Mouse (Mus musculus) heart, embryonic 15.5 days (tissue): ENCODE data around the gene Acbd5. TPM values are rescaled to one million over a fixed set of nuclear protein-coding genes. Genes with fewer than 3 reads are reported as not detected.

Experiments
- ATAC-seq: fragments of 200-750 bp; cut with Nextera tagmentation; replicated peaks from 2 replicates; pipeline ENCODE4 v1.8.0; 2017; ENCODE audit warnings: low read depth, moderate TSS enrichment; ENCODE audit not compliant: insufficient number of reproducible peaks, insufficient read depth, low FRiP score
- H3K27ac ChIP-seq: fragments of 300-500 bp; sonication (generic); 2 replicates; pipeline ENCODE4 v1.5.1; 2015; ENCODE audit warnings: mild to moderate bottlenecking, inconsistent platforms
- H3K27me3 ChIP-seq: fragments of 300-500 bp; sonication (generic); 2 replicates; pipeline ENCODE4 v1.6.1; 2015; ENCODE audit warnings: inconsistent platforms
- H3K36me3 ChIP-seq: fragments of 300-500 bp; sonication (generic); 2 replicates; pipeline ENCODE4 v1.6.1; 2015; ENCODE audit warnings: mild to moderate bottlenecking, inconsistent platforms
- H3K4me1 ChIP-seq: fragments of 300-500 bp; sonication (generic); replicated peaks from 2 replicates; pipeline ENCODE4 v1.6.1; 2015; ENCODE audit warnings: inconsistent platforms
- H3K4me2 ChIP-seq: fragments of 300-500 bp; sonication (generic); 2 replicates; pipeline ENCODE4 v1.6.1; 2015; ENCODE audit warnings: inconsistent platforms, mild to moderate bottlenecking, moderate library complexity
- H3K4me3 ChIP-seq: fragments of 300-500 bp; sonication (generic); 2 replicates; pipeline ENCODE4 v1.5.1; 2015; ENCODE audit warnings: mild to moderate bottlenecking, inconsistent platforms
- H3K9ac ChIP-seq: fragments of 300-500 bp; sonication (generic); 2 replicates; pipeline ENCODE4 v1.6.1; 2015; ENCODE audit warnings: mild to moderate bottlenecking, inconsistent platforms
- H3K9me3 ChIP-seq: fragments of 300-500 bp; sonication (generic); replicated peaks from 2 replicates; pipeline ENCODE4 v1.6.1; 2016; ENCODE audit warnings: inconsistent platforms
- WGBS: fragments of 180-500 bp; shearing (Covaris S2); methylation state at CpG from one replicate; pipeline ENCODE4 v1.1.7; 2015; ENCODE audit warnings: mixed read lengths; 5-methylcytosine and 5-hydroxymethylcytosine counted together
- polyA plus RNA-seq: library from polyadenylated mRNA; unstranded; fragments of >200 nt; fragmentation: Nextera tagmentation; extraction: Ambion mirVana; gene quantifications from 2 replicates; pipeline ENCODE4 v1.2.1, GENCODE M21; 2015

The Acbd5 gene
- polyA plus RNA-seq, 1 experiment from 2014 or later, result 25.8 TPM

DNA sequence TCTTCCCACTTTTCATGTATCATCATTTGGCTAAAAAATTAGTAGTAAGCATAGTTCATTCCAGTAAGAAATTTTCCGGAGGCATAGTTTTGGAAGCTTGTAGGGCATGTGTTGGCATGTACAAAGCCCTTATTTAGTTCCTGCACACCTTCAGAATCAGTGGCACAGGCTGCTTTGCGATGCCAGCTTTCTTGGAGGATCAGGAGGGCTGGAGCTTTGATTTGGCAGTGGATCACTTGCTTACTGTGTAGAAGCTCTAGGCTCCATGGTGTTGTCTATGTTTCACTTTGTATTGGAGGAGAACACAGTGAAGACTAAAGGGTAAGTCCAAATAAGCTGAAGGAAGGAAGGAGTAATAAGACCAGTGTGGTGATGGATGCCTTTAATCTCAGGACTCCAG, 2.5 kb downstream of the Acbd5 start:
- 87% methylated on average over 2 of the region's 2 CpGs for WGBS
- H3K9ac ChIP-seq, result no peak overlapping the region
- no peaks in the 10 kb centered on the region; the same call in 1 of the 2 replicates for H3K4me1 ChIP-seq
- no peak for ATAC-seq
- H3K27me3 ChIP-seq, result no peaks in the 10 kb centered on the region
- H3K36me3 ChIP-seq, result peaks cover 5% of the 10 kb centered on the region; the same call in 1 of the 2 replicates
- no peak overlapping the region for H3K4me2 ChIP-seq
- H3K27ac ChIP-seq, result no peak overlapping the region
- no peaks in the 10 kb centered on the region for H3K9me3 ChIP-seq
- H3K4me3 ChIP-seq, result no peak overlapping the region

DNA sequence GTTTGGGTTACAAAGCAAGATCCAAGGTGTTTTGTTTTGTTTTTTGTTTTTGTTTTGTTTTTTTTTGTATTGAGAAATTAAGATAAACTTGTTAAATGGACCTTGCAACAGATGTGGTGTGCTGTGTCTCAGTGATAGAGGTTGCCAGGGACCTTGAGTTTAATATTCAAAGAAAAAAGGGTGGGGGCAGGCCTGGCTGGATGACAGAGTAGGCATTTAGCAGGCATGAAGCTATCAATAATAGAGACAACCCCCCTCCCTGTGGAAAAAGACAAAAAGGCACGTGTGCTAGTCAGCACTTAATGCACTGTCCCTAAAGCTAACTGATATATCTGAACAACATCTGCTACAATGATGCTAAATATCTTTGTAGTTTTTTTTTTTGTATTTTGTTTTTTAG, 3.4 kb downstream of the Acbd5 start:
- peaks cover 7% of the 10 kb centered on the region for H3K36me3 ChIP-seq
- no peak for ATAC-seq

DNA sequence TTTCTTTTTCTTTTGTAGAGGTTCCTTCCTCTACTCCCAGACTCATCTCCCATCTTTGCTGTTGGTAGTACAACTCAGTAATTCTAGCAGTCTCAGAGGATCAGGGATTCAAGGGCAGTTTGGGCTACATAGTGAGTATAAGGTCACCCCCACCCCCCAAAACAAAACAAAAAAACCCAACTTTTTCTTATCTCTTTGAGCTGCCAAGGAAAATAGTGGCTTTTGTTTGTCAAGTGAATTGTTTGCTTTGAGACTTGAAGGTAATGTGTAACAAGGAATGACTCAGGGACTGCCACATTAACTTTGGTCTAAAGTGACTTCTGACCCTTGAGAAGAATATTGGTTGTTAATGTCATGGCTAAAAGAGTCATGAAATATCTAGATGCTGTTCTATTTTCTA, 7.9 kb downstream of the Acbd5 start:
- Histone ChIP-seq H3K9ac (no peak overlapping the region), H3K27me3 (no peaks in the 10 kb centered on the region), H3K4me3 (no peak overlapping the region), H3K9me3 (no peaks in the 10 kb centered on the region), H3K27ac (no peak overlapping the region), H3K4me1 (no peaks in the 10 kb centered on the region), H3K36me3 (peaks cover 26% of the 10 kb centered on the region), H3K4me2 (no peak overlapping the region)
- ATAC-seq, result no peak

More for the DNA sequence above, 3.4 kb downstream of the Acbd5 start:
- no peak overlapping the region for H3K27ac ChIP-seq
- H3K4me1 ChIP-seq, result no peaks in the 10 kb centered on the region; the same call in 1 of the 2 replicates
- no peaks in the 10 kb centered on the region for H3K9me3 ChIP-seq
- no peak overlapping the region for H3K4me3 ChIP-seq
- WGBS, result 76% methylated on average over 1 of the region's 1 CpGs
- no peak overlapping the region for H3K9ac ChIP-seq
- H3K27me3 ChIP-seq, result no peaks in the 10 kb centered on the region
- no peak overlapping the region for H3K4me2 ChIP-seq

DNA sequence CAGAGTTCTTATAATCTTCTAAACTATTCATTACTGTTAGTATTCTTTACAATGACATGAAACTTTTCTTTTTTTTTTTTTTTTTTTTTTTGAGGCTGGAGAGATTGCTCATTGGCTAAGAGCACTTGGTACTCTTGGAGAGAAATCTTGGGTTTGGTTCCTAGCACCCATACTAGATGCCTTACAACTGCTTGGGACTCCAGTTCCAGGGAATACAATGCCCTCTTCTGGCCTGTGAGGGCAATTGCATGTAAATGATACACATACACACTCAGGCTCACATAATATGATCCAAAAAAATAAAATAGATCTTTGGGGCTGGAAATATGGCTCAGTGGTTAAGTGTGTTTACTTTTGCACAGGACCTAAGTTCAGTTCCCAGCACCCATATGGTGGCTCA, 8.8 kb downstream of the Acbd5 start:
- no peak overlapping the region for H3K27ac ChIP-seq
- no peaks in the 10 kb centered on the region for H3K9me3 ChIP-seq
- H3K4me2 ChIP-seq, result no peak overlapping the region
- no peak for ATAC-seq
- H3K36me3 ChIP-seq, result peaks cover 32% of the 10 kb centered on the region
- no peak overlapping the region for H3K4me3 ChIP-seq
- H3K27me3 ChIP-seq, result no peaks in the 10 kb centered on the region
- no peak overlapping the region for H3K9ac ChIP-seq
- H3K4me1 ChIP-seq, result no peaks in the 10 kb centered on the region

DNA sequence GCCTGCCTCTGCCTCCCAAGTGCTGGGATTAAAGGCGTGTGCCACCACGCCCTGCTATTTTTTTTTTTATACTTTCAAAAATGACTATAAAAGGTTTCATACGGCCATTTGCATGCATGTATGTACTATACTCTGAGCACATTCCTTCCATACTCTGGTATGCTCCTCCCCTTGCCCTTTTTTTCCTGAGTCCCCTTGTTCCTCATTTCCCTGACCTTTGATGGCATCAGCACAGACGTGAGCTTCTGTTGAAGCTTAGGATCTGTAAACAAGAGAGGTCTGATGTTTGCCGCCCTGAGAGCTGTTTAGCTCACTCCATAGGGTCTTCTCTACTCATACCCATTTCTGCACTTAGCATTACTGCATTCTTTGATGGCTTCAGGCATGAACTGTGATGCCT, 9.7 kb downstream of the Acbd5 start:
- Histone ChIP-seq H3K27ac (no peak overlapping the region), H3K4me3 (no peak overlapping the region), H3K9ac (no peak overlapping the region), H3K27me3 (no peaks in the 10 kb centered on the region), H3K36me3 (peaks cover 31% of the 10 kb centered on the region), H3K9me3 (no peaks in the 10 kb centered on the region), H3K4me2 (no peak overlapping the region), H3K4me1 (no peaks in the 10 kb centered on the region)
- WGBS, result 85% methylated on average over 5 of the region's 5 CpGs
- ATAC-seq, result no peak

DNA sequence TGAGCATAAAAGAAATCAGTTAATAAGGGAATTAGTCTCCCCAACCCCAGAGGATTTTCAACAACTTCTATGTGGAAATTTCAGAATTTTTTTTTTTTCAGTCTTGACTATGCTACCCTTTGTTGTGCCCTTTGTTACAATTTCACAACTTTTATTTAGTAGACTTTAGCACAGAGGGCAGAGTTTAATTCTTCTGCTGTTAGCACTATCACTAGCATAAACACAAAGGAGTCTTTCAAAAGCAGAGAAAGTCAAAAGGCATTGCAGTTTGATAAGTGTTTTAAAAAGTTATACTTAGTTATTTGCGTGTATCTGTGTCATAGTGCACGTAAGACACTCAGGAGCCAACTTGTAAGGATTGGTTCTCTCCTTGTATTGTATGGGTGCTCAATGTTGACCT, 10.6 kb downstream of the Acbd5 start:
- peaks cover 35% of the 10 kb centered on the region for H3K36me3 ChIP-seq
- no peak overlapping the region for H3K4me2 ChIP-seq
- H3K27ac ChIP-seq, result no peak overlapping the region
- 94% methylated on average over 2 of the region's 2 CpGs for WGBS
- no peaks in the 10 kb centered on the region for H3K4me1 ChIP-seq
- H3K9ac ChIP-seq, result no peak overlapping the region
- H3K4me3 ChIP-seq, result no peak overlapping the region
- H3K27me3 ChIP-seq, result no peaks in the 10 kb centered on the region
- H3K9me3 ChIP-seq, result no peaks in the 10 kb centered on the region
- ATAC-seq, result no peak

DNA sequence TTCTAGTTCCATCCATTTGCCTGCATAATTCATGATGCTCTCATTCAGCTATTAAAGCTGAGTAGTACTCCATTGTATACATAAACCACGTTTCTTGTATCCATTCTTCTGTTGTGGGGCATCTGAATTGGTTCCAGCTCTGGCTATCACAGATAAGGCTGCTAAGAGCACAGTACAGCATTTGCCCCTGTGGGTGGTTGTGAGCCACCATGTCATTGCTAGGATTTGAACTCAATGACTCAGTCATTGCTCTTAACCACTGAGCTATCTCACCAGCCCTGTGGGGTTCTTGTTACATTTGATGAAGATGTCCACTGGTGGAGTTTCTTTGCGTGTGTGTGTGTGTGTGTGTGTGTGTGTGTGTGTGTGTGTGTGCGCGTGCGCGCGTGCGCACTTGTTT, 16.6 kb downstream of the Acbd5 start:
- Histone ChIP-seq H3K4me1 (no peaks in the 10 kb centered on the region), H3K36me3 (peaks cover 36% of the 10 kb centered on the region), H3K27ac (no peak overlapping the region), H3K9ac (no peak overlapping the region), H3K27me3 (no peaks in the 10 kb centered on the region), H3K9me3 (no peaks in the 10 kb centered on the region), H3K4me3 (no peak overlapping the region), H3K4me2 (no peak overlapping the region)
- no peak for ATAC-seq
- WGBS, result 93% methylated on average over 8 of the region's 8 CpGs

DNA sequence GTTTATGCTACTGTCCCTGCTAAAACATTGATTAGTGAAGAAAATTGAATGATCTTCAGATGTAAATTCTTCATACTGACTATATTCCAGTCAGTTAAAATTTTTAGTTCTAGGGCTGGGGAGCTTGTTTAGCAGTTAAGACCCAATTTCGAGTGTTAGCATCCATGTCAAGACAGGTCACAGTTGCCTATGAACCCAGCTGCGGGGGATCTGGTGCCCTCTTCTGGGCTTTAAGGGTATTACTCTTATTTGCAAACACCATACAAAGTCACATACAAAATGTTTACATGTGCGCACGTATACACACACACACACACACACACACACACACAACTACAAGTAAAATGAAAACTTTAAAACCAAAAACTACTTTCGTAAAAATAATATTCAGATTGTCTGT, 24.2 kb downstream of the Acbd5 start:
- H3K27me3 ChIP-seq, result no peaks in the 10 kb centered on the region
- ATAC-seq, result no peak
- no peaks in the 10 kb centered on the region for H3K9me3 ChIP-seq
- no peaks in the 10 kb centered on the region for H3K4me1 ChIP-seq
- H3K4me2 ChIP-seq, result no peak overlapping the region
- no peak overlapping the region for H3K4me3 ChIP-seq
- 51% methylated on average over 5 of the region's 5 CpGs for WGBS
- H3K9ac ChIP-seq, result no peak overlapping the region
- H3K36me3 ChIP-seq, result peaks cover 51% of the 10 kb centered on the region
- no peak overlapping the region for H3K27ac ChIP-seq

DNA sequence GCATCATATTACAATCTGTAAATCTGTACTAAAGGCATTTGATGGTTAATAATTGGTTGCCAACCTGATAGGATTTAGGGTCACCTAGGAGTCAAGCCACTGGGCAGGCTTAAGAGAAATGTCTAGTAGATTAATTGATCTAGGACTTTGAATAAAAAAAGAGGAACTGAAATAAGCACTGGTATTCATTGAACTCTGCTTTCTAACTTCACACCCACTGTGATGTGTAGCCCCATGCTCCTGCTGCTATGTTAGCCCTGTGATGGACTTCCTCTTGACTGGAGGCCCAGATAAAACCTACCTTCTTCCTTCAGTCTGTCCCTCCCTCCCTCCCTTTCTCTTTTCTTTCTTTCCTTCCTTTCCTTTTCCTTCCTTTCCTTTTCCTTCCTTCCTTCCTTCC, 29.1 kb downstream of the Acbd5 start:
- H3K4me1 ChIP-seq, result no peaks in the 10 kb centered on the region
- no peak overlapping the region for H3K27ac ChIP-seq
- no peaks in the 10 kb centered on the region for H3K9me3 ChIP-seq
- H3K4me2 ChIP-seq, result no peak overlapping the region
- H3K4me3 ChIP-seq, result no peak overlapping the region
- no peaks in the 10 kb centered on the region for H3K27me3 ChIP-seq
- peaks cover 28% of the 10 kb centered on the region for H3K36me3 ChIP-seq
- H3K9ac ChIP-seq, result no peak overlapping the region
- no peak for ATAC-seq

DNA sequence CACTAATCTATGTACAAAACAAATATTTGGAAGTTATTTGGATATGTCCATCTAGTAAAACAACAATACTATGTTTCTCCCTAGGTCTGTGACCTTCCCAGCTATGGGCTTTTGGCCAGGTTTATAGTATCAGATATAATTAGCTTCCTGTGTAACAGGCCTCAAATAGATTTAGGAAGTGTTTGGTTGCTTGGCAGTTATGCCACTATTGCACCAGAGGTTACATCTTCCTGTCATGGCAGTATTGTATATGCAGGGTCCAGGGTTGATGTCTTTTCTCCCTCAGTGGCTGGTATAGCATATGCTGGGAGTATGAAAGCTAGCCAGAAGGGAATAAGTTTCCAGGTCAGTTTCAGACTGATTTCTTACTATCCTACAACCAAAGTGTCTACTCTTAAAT, 34.3 kb downstream of the Acbd5 start:
- Histone ChIP-seq H3K27ac (no peak overlapping the region), H3K4me3 (no peak overlapping the region), H3K36me3 (peaks cover 12% of the 10 kb centered on the region; the same call in 1 of the 2 replicates), H3K9ac (no peak overlapping the region), H3K4me1 (no peaks in the 10 kb centered on the region), H3K27me3 (no peaks in the 10 kb centered on the region), H3K9me3 (no peaks in the 10 kb centered on the region), H3K4me2 (no peak overlapping the region)
- no peak for ATAC-seq

DNA sequence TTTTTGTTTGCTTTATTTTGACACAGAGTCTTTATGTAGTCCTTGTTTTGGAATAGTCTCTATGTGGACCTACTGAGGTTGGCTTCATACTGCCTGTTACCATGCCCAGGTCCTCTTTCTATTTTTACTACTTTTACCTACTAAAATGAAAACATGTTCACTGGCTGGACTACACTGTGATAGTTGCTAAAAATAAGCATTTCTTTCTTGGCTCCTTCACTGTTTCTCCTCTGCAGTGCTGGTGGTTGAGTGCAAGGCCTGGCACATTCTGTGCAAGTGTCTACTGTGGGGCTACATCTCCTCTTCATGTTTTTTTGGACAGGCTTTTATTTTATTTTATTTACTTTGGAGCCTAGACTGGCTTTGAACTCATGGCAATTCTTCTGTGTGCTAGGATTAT, 51.6 kb downstream of the Acbd5 start:
- no peaks in the 10 kb centered on the region for H3K9me3 ChIP-seq
- ATAC-seq, result no peak
- no peaks in the 10 kb centered on the region for H3K27me3 ChIP-seq
- H3K4me2 ChIP-seq, result no peak overlapping the region
- peaks cover 19% of the 10 kb centered on the region for H3K36me3 ChIP-seq
- H3K27ac ChIP-seq, result no peak overlapping the region
- H3K9ac ChIP-seq, result no peak overlapping the region
- H3K4me3 ChIP-seq, result no peak overlapping the region
- H3K4me1 ChIP-seq, result no peaks in the 10 kb centered on the region

DNA sequence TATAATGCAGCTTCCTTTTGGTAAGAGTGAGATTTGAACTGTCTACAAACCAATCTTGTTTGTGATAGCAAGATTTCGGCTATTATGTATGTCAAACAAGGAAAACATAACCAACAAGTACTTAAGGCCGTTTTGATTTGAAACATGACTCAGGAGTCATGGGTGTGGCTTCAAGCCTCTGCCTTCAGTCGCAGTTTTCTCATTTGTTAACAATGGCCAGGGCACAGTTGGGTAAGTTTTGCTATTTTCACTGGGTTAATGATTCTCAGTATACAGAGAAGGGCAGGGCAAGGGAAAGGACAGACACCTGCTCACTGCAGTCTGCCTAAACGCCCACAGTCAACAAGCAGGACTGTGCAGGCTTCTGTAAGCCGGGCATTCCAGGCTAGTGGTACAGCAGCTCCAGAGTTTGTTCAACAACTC, 87.2 kb downstream of the Acbd5 start:
- WGBS, result 2% methylated on average over 5 of the region's 5 CpGs
- H3K4me1 ChIP-seq, result peaks cover 29% of the 10 kb centered on the region
- no peak for ATAC-seq

More for the DNA sequence above, 87.2 kb downstream of the Acbd5 start:
- H3K36me3 ChIP-seq, result no peaks in the 10 kb centered on the region
- no peaks in the 10 kb centered on the region for H3K9me3 ChIP-seq
- H3K9ac ChIP-seq, result peak overlapping the region; percentile 52
- no peaks in the 10 kb centered on the region for H3K27me3 ChIP-seq
- peak overlapping the region; percentile 100 for H3K27ac ChIP-seq
- H3K4me3 ChIP-seq, result peak overlapping the region; percentile 66
- peak overlapping the region; percentile 86 for H3K4me2 ChIP-seq
